Mouse (Mus musculus) embryonic facial prominence, embryonic 10.5 days (tissue): ENCODE data around the gene Rpp40. TPM values are rescaled to one million over a fixed set of nuclear protein-coding genes. Genes with fewer than 3 reads are reported as not detected.
A peak's percentile ranks its signal among the peaks of the same experiment; 100 is the strongest.

Experiments
- DNase-seq: peaks from one replicate; pipeline ENCODE4 v3.0.0-alpha.2; 2017; ENCODE audit warnings: low spot score
- H3K27ac ChIP-seq: fragments of 300-500 bp; sonication (generic); replicated peaks from 2 replicates; pipeline ENCODE4 v1.5.1; 2016; ENCODE audit warnings: mild to moderate bottlenecking
- H3K27me3 ChIP-seq: fragments of 300-500 bp; sonication (generic); replicated peaks from 2 replicates; pipeline ENCODE4 v1.6.1; 2016; ENCODE audit warnings: low read depth, mild to moderate bottlenecking; ENCODE audit not compliant: poor library complexity, severe bottlenecking
- H3K36me3 ChIP-seq: fragments of 300-500 bp; sonication (generic); replicated peaks from 2 replicates; pipeline ENCODE4 v1.6.1; 2016; ENCODE audit warnings: mild to moderate bottlenecking, moderate library complexity
- H3K4me1 ChIP-seq: fragments of 300-500 bp; sonication (generic); 2 replicates; pipeline ENCODE4 v1.6.1; 2016
- H3K4me3 ChIP-seq: fragments of 300-500 bp; sonication (generic); 2 replicates; pipeline ENCODE4 v1.5.1; 2016; ENCODE audit warnings: mild to moderate bottlenecking, moderate library complexity
- H3K9me3 ChIP-seq: fragments of 300-500 bp; sonication (generic); 2 replicates; pipeline ENCODE4 v1.6.1; 2016; ENCODE audit warnings: mild to moderate bottlenecking
- WGBS: fragments of 180-500 bp; shearing (Covaris S2); methylation state at CpG from one replicate; pipeline ENCODE4 v1.1.7; 2016; 5-methylcytosine and 5-hydroxymethylcytosine counted together
- polyA plus RNA-seq: library from polyadenylated mRNA; unstranded; fragments of >200 nt; fragmentation: Nextera tagmentation; extraction: Ambion mirVana; gene quantifications from 2 replicates; pipeline ENCODE4 v1.2.1, GENCODE M21; 2016

Rpp40 gene
- polyA plus RNA-seq, 1 experiment from 2014 or later: 27.6 TPM

DNA sequence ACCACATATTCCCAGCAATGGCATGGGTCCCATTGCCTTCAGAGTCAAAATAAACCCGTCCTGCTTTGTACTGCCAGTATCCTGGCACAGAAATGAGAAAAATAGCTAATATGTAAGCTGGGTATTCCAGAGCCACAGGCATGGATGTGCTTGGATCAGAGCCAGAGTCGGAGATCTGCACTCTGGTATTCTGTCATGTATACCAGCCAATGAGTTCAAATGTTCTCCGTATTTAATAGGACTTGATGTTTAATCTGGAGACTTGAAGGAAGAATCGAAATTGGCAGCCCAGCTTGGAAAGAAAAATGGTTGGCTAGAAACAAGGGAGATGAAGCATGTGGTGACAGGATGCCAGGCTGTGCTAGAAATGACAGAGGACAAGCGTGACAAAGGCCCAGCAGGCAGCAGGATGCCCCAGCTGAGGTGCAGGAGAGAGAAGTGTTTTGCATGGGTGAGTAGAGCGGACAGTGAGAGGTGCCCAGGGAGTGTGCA, 25.6 kb downstream of the Rpp40 start:
- no peaks in the 10 kb centered on the region for H3K27me3 ChIP-seq
- DNase-seq: no peak
- no peaks in the 10 kb centered on the region for H3K9me3 ChIP-seq
- no peak overlapping the region for H3K4me3 ChIP-seq
- WGBS: 80% methylated on average over 6 of the region's 6 CpGs
- peaks cover 14% of the 10 kb centered on the region for H3K4me1 ChIP-seq
- H3K36me3 ChIP-seq: no peaks in the 10 kb centered on the region
- no peak overlapping the region for H3K27ac ChIP-seq

DNA sequence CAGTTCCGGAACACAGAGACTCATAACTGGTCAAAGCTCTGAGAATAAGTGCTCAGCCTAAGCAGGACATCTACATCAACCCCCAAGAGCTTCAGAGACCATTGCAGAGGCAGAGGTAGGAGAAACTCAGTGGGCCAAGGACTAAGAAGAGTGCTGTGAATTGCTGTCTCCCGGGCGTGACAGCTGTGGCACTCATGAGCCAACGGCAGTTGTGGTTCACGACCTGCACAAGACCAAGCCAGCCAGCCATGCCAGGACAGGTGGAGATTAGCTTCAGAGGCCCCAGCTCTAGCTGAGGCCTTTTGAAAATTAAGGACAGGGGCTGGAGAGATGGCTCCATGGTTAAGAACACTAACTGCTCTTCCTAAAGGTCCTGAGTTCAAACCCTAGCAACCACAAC, 26.6 kb downstream of the Rpp40 start:
- Histone ChIP-seq H3K27ac (no peak overlapping the region), H3K9me3 (no peaks in the 10 kb centered on the region), H3K27me3 (no peaks in the 10 kb centered on the region), H3K4me3 (no peak overlapping the region), H3K4me1 (peaks cover 5% of the 10 kb centered on the region), H3K36me3 (no peaks in the 10 kb centered on the region; the same call in 1 of the 2 replicates)
- 90% methylated on average over 5 of the region's 5 CpGs for WGBS
- no peak for DNase-seq

DNA sequence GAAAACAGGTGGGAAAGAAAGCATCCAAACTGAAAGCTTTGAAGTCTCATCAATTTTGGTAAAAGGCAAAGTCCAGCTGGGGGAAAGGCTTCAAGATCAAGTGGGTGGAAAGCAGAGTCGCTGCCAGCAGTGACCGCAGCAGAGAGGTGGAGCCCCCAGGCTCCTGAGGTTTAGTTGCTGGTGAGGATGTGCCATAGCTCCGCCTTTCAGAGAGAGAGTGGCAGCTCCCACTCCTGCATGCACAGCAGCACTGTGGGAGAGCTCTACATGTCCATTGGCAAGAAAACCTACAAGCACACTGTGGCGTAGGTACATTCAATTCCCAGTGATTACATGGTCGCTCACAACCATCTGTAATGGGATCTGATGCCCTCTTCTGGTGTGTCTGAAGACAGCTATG, 27.1 kb downstream of the Rpp40 start:
- H3K4me1 ChIP-seq: peaks cover under 1% of the 10 kb centered on the region; the same call in 1 of the 2 replicates
- no peaks in the 10 kb centered on the region; the same call in 1 of the 2 replicates for H3K36me3 ChIP-seq
- H3K9me3 ChIP-seq: no peaks in the 10 kb centered on the region
- 59% methylated on average over 5 of the region's 5 CpGs for WGBS
- H3K27me3 ChIP-seq: no peaks in the 10 kb centered on the region
- H3K27ac ChIP-seq: no peak overlapping the region
- H3K4me3 ChIP-seq: no peak overlapping the region
- no peak for DNase-seq

DNA sequence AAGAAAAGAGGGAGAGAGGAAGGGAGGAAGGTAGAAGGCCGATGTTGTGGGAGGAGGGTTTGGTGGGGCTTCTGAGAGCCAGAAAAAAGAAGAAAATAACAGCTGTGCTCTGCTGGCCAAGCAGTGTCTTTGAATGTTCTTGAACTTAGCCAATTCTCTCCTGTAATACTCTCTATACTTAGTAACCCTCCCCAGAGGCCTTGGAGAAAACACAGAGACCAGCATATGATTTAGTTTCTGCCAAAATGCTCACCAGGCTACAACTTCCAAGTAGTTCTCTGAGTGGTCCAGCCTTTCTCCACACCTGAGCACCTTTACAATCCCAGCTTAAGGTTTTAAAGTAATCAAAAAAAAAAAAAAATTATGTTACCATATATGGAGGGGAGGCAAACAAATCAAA, 27.9 kb downstream of the Rpp40 start:
- H3K27me3 ChIP-seq: no peaks in the 10 kb centered on the region
- H3K36me3 ChIP-seq: no peaks in the 10 kb centered on the region; the same call in 1 of the 2 replicates
- no peaks in the 10 kb centered on the region for H3K4me1 ChIP-seq
- 63% methylated on average over 1 of the region's 1 CpGs for WGBS
- H3K9me3 ChIP-seq: no peaks in the 10 kb centered on the region
- DNase-seq: no peak
- H3K4me3 ChIP-seq: no peak overlapping the region
- no peak overlapping the region for H3K27ac ChIP-seq

DNA sequence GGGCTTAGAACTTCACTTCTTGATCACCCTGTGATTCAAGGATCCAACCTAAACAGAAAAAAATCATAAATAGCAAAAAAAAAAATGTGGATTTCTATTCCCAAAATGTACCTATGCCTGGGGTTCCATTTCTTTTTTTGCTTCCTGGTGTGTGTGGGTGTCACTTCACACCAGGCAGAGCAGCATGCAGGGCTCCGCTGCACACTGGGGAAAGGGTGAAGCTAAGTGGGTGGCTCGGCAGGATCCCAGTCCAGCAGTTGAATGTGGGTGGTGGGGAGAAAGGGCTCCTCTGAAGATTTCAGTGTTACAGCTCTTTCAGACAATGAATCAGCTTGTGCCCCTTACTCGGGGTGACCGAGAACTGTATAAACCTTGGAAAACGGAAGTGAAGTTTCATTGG, 30.8 kb downstream of the Rpp40 start:
- Histone ChIP-seq H3K27ac (no peak overlapping the region), H3K4me3 (no peak overlapping the region), H3K27me3 (no peaks in the 10 kb centered on the region), H3K9me3 (no peaks in the 10 kb centered on the region), H3K36me3 (peaks cover 13% of the 10 kb centered on the region), H3K4me1 (no peaks in the 10 kb centered on the region)
- DNase-seq: no peak
- 86% methylated on average over 5 of the region's 5 CpGs for WGBS

DNA sequence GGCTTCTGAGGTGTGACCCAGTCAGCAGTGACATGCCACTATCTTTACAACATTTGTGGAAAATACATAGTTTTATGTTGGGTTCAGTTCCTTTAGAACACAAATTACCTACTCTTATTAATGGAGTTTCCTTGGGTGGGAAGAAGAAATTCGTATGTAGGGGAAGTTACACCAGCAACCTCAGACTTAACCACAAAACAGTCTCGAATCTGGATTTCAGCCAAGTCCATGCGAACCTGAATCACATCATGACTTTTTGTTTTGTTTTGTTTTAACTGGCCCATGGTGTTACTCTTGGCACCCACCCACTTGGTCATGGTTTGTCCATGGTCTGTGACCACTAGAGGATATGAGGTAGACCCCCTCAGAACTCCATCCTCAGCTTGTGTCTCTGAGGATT, 35.1 kb downstream of the Rpp40 start:
- no peak overlapping the region for H3K4me3 ChIP-seq
- 88% methylated on average over 3 of the region's 3 CpGs for WGBS
- no peak for DNase-seq
- H3K27ac ChIP-seq: no peak overlapping the region
- H3K36me3 ChIP-seq: peaks cover 30% of the 10 kb centered on the region
- no peaks in the 10 kb centered on the region for H3K4me1 ChIP-seq
- H3K27me3 ChIP-seq: no peaks in the 10 kb centered on the region
- H3K9me3 ChIP-seq: no peaks in the 10 kb centered on the region

DNA sequence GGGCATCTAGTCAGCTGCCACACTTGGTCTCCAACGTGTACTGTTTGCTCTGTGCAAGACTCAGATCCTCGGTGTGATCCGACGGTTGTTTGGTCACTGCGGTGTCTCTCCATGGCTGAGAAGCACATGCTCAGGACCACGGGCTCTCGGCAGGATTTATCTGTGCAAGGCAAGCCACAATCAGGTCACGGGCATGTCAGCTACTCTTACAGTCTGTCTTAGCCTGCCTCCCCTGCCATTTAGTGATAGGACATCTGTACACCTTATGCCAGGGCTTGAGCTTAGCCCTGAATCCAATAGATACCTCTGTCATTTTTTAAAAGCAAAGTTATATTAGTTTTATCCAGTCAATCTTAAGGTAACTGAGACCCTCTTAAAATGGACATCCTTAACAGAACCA, 35.5 kb downstream of the Rpp40 start:
- Histone ChIP-seq H3K9me3 (no peaks in the 10 kb centered on the region), H3K27ac (no peak overlapping the region), H3K4me3 (no peak overlapping the region), H3K27me3 (no peaks in the 10 kb centered on the region), H3K36me3 (peaks cover 35% of the 10 kb centered on the region), H3K4me1 (no peaks in the 10 kb centered on the region)
- no peak for DNase-seq
- 91% methylated on average over 8 of the region's 8 CpGs for WGBS

DNA sequence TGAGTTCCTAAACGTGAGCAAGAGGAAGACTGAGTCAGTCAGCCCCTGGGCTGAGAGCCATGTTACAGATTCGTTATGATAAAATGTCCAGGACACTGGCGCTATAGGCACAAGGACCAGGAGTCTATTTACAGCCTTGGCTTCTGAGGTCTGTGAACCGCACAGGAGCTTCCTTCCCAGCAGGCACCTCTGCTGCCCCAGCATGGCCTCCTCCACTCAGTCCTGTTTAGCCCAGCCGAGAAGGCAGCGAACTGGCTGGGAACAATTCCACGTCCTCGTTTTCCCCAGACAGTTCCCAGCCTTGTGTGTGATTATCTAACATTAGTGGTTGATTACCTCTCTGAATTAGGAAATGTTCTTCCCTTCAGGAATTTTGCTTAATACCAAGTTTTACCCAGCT, 45.2 kb downstream of the Rpp40 start:
- Histone ChIP-seq H3K27ac (no peak overlapping the region), H3K4me1 (no peaks in the 10 kb centered on the region), H3K9me3 (no peaks in the 10 kb centered on the region), H3K36me3 (peaks cover 62% of the 10 kb centered on the region), H3K4me3 (no peak overlapping the region), H3K27me3 (no peaks in the 10 kb centered on the region)
- 81% methylated on average over 8 of the region's 8 CpGs for WGBS
- no peak for DNase-seq

DNA sequence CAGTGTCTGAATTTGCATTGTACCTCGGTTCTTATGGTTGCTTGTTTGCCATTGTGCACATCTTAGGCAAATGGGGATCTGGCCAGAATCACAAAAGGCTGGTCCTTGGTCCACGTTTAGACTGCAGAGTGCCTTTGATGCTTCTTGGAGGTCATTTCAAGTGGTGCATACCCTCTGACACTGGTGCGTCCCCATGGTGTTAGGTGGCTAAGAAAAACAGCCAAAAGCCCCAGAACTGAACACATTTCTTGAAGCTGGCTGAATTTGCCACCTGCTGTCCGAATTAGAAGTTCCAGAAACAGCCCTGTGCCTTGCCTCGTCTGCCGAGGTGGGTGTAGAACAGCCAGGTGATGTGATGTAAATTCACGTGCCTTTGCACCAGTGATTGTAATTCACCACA, 48.7 kb downstream of the Rpp40 start:
- DNase-seq: no peak
- peaks cover 4% of the 10 kb centered on the region for H3K4me1 ChIP-seq
- no peaks in the 10 kb centered on the region for H3K9me3 ChIP-seq
- H3K27me3 ChIP-seq: no peaks in the 10 kb centered on the region
- H3K36me3 ChIP-seq: peaks cover 29% of the 10 kb centered on the region
- H3K27ac ChIP-seq: no peak overlapping the region
- no peak overlapping the region for H3K4me3 ChIP-seq
- 84% methylated on average over 7 of the region's 7 CpGs for WGBS

DNA sequence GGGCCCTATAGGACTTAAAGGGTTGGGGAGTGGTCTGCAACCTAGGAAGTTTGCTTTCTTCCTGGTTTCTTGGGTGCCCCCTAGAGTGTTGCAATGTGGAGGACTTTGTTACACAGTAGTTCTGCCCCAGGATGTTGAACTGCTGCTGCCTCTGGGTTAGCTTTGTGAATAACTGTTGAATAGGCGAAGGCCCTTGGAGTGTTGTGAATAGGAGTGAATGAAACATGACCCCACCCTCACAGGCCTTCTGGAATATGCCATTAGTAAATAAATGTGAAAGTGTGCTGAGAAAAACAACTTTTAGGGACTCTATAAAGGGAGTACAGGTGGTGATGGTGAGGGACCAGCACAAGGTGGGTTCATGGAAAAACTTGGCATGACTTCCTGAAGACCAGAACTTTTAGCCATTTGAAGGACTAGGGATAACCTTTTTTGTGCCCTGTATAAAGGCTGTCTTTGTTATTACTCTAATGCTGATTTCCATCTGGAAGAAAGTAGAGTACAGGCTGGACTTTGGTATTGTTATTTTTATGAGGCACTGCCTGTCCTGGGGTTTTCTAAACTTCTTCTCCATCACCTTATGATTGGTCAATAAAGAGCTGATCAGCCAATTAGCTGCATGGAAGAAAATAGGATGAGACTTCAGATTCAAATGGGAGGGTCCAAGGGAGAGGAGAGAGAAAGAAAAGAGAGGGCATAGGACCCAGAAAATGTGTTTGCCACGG, 53.1 kb downstream of the Rpp40 start:
- Histone ChIP-seq H3K4me3 (no peak overlapping the region), H3K27me3 (no peaks in the 10 kb centered on the region), H3K9me3 (no peaks in the 10 kb centered on the region), H3K27ac (no peak overlapping the region; the same call in 1 of the 2 replicates), H3K4me1 (peaks cover 6% of the 10 kb centered on the region), H3K36me3 (peaks cover 17% of the 10 kb centered on the region)
- no peak for DNase-seq
- 87% methylated on average over 2 of the region's 2 CpGs for WGBS

DNA sequence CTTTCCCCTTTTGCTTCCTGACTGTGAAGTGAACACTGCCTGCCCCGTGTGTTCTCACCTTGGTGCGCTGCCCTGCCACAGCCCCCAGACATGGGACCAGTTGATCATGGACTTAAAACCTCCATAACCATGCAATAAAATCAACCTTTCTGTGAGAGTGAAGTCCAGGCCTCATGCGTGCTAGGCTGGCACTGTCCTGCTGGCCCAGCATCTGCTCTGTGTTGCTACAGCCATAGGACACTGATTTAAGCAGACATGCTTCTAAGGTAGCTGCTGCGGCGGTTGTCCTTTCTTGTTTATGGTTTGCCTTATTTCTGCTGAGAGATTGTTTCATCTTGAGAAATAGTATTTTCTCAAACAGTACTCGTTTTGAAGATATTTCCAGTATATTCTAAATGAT, 54.6 kb downstream of the Rpp40 start:
- H3K9me3 ChIP-seq: no peaks in the 10 kb centered on the region
- WGBS: 94% methylated on average over 6 of the region's 6 CpGs
- no peak overlapping the region for H3K4me3 ChIP-seq
- peaks cover 2% of the 10 kb centered on the region for H3K36me3 ChIP-seq
- no peak overlapping the region for H3K27ac ChIP-seq
- DNase-seq: no peak
- H3K27me3 ChIP-seq: no peaks in the 10 kb centered on the region
- peaks cover 10% of the 10 kb centered on the region for H3K4me1 ChIP-seq

DNA sequence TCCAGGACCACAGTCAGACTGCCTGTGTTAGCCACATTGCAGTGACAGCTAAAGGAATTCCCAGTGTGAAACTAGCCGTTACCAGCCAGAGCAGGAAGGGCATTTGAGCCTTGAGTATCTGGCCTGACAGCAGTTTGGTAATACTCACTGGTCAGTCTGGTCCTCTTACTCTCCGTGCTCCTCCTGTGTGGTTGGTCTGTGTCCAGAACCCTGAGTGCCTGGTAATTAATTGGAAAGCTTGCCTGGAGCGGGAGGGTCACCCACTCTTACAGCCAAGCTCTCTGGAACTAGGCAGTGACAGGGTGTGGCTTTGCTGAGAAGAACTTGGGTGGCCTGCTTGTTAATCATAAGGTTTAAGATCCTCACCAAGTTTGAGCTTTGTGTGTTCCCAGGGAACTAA, 57.5 kb downstream of the Rpp40 start:
- Histone ChIP-seq H3K27me3 (no peaks in the 10 kb centered on the region), H3K36me3 (no peaks in the 10 kb centered on the region; the same call in 1 of the 2 replicates), H3K27ac (no peak overlapping the region), H3K4me1 (peaks cover 30% of the 10 kb centered on the region), H3K9me3 (no peaks in the 10 kb centered on the region), H3K4me3 (no peak overlapping the region)
- WGBS: 83% methylated on average over 3 of the region's 3 CpGs
- no peak for DNase-seq

DNA sequence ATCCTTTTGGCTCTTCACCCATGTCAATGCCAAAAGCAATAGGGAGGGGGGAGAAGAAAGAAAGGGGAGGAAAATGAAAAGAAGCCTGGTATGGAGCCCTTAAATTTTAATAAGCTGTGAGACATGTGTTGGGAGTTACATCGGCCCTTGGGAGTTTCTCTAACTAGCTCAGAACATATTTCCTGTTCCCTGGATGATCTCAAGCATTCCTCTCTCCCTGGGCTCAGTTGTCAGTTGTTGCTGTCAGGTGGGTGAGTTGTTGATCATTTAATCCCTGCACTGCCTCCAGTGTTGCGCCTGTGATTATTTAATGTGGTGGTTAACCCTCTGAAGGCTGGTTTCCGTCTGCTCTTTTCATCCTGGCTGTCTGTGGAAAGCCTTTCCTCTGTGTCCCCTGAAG, 60.9 kb downstream of the Rpp40 start:
- peak; percentile 14 for DNase-seq
- 59% methylated on average over 3 of the region's 3 CpGs for WGBS
- H3K4me1 ChIP-seq: peaks cover 24% of the 10 kb centered on the region
- H3K27ac ChIP-seq: no peak overlapping the region
- no peaks in the 10 kb centered on the region for H3K9me3 ChIP-seq
- H3K4me3 ChIP-seq: no peak overlapping the region
- H3K36me3 ChIP-seq: peaks cover 4% of the 10 kb centered on the region
- H3K27me3 ChIP-seq: no peaks in the 10 kb centered on the region
